Mouse (Mus musculus): ENCODE measurements at regions not wholly inside any gene's neighbourhood (a gene's known extent, or its start where the extent isn't known, plus 50 kb on each side); places are given as distances from the start of the nearest gene placed in this dataset.

DNA sequence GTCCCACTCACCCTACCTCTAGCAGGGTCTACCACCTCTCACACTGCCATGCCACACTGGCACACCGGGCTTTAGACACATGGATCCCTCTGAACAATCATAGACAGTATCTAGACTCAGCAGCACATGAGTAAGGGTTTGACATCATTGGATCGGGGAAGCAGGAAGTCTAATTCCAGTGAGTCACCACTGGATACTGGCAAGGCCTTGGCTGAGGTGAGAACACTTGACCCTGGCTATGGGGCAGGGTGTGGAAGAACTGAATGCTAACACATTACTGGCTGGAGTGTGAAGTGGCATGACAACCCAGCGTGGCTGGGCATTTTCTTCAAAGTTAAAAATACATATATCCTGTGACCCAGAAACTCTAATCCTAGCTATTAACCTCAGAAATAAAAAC lies 114.4 kb downstream of the H2afy start:
- DNase-seq (ENCODE audit: low read depth, low spot score): no peak
- WGBS: 53% methylated on average over 3 of the region's 3 CpGs

DNA sequence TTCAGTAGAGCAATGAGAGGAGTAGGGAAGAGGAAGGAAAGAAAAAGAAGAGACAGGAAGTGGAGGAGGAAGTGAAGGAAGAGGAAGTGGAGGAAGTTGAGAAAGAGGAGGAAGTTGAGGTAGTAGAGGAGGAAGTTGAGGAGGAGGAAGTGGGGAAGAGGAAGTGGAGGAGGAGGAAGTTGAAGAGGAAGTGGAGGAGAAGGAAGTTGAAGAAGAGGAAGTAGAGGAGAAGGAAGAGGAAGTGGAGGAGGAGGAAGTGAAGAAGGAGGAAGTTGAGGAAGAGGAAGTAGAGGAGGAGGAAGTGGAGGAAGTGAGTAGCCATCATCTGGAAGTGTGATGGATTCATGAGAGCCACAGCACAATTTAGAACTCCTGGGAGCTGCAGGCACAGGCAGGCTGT lies 122.2 kb downstream of the H2afy start:
- no peak for DNase-seq (ENCODE audit: low read depth, low spot score)

DNA sequence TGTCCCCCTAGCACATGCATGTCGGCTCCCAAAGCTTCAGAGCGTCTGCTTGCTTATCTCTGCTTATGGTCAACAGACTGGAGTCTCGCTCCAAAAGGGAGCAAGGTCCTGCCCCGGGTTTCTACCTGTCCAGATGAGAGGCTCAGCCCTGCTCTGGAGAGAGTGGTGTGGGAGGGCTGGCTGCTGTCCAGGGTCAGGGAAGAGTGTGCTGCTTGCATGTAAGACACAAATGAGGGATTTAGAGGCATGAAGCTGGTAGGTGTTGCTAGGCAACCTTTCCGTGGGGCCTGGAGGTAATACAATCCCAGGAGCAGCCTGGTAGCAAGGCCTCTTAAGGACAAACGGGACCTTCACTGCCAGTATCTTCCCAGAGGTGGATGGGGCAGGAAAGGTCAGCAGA lies 125.7 kb downstream of the H2afy start:
- no peak for DNase-seq (ENCODE audit: low read depth, low spot score)
- 47% methylated on average over 6 of the region's 6 CpGs for WGBS

DNA sequence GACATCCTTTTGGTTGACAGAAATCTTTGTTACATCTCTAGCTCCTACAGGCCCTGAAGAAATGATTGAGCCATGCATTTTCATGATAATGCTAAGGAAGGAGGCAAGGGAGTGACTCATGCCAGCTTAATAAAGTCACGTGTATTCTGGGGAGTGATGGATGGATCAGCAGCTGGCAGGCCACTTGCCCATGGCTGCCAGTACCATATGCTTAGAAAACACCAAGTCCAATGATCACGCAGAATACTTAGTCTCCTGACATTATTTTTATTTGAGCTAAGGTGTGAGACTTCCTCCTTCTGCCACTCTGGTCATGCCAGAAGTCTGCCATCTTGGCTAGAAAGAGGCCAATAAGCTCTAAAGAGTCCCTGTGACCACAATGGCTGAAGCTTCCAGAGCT lies 129.3 kb downstream of the H2afy start:
- no peak for DNase-seq (ENCODE audit: low read depth, low spot score)
- WGBS: 68% methylated on average over 2 of the region's 2 CpGs

DNA sequence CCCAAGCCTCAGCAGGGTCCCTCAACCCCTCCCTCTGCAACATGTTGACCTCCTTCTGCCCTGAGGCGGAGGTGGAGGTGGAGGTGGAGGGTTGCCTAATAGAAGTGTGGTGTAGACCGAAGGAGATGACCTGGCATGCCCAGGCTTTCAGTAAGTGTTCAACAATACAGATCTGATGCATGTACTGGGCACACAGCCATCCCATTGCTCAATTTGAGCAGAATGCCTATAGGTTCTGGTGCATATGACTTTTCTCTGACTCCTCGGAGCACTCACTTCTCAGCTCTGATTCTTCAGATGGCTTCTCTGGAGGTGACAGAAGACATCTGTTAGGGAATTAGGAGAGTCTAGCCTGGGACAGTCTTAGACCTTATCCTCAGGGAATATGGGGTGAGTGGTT lies 130.4 kb downstream of the H2afy start:
- WGBS: 81% methylated on average over 3 of the region's 3 CpGs
- no peak for DNase-seq (ENCODE audit: low read depth, low spot score)

DNA sequence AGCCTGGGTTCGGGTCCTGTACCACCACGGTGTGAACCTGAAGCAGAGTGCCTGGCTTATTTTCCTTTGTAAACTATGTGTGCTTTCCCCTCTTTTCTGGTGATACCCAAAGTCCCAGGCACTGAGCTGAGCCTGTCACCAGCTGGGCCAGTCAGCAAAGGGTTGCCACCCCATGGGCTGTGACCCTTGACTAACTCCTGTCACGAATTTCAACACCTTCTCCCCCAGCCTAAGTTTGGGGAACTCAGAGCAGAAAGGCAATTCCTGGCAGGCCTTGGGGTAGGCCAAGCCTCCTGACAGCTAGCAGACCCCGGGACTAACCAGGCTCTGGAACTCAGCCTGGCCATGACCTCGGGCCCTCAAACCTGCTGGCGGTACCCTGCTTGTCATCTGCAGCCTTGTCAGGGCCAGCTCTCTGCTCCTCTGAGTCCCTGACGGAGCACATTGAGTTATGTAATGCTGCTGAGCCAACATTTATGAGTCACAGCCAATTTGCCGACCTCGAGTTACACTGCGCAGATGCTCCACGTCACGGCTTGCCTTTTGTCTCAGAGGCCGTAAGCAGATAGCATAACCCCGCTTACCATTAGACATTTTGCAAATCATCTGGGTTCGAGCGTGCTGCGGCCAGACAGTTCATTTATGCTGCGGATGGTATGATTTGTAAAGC lies 132.3 kb downstream of the H2afy start:
- 41% methylated on average over 18 of the region's 18 CpGs for WGBS
- no peak for DNase-seq (ENCODE audit: low read depth, low spot score)

DNA sequence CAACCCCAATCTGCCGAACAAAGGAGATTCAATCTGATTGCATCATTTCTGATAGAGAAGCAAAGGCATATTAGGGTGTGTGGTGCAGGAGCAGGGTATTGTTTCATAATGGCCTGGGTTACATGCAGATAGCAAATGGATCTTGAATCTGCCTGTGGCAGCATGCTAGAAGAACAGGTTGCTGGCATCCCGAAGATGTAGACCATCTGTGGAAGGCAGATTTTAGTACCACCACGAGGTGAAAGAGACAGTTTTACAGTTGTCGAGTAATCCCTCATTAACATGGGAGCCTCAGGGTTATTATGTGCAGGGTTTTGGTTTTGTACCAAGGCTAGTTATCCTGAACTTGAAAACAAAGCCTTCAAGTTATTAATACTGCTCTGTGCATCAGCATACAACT lies 140.9 kb downstream of the H2afy start:
- no peak for DNase-seq (ENCODE audit: low read depth, low spot score)
- 66% methylated on average over 4 of the region's 4 CpGs for WGBS

DNA sequence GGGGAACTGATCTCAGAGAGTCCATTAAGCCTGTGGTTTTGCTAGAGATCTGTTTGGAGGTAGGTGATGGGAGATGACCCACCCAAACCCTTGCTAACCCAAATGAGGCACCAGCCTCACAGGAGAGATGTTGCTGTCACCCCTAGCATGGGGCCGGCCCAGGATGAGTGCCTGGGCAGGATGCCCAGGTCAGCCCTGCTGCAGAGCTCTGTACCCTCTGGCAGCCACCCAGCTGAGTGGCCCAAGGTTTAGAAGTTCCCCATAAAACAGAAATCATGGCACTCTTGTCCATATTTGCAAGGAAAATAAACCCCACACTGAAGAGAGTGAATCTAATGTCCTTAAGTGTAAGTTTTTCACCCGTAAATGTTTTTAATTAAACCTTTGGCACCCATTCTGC lies 141.7 kb downstream of the H2afy start:
- DNase-seq (ENCODE audit: low read depth, low spot score): no peak
- WGBS: 49% methylated on average over 2 of the region's 2 CpGs

DNA sequence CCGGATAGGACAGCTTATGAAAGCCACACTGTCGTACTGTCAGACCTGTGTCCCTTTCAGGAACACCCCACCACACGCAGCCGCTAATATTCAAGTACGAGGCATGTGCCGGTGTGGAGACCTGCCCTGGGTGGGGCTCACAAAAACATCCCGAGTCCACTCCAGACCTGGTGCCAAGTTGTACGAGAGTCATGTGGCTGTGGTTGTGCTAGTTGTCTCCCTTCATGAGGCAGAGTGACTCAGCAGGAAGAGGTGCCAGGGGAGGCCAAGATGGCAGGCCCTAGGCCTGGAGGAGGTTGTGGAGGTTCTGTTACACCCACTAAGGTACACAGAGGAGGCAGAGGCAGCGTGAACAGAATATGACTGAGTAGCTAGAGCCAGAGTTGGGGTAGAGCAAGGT lies 143.5 kb downstream of the H2afy start:
- no peak for DNase-seq (ENCODE audit: low read depth, low spot score)
- 69% methylated on average over 9 of the region's 9 CpGs for WGBS

DNA sequence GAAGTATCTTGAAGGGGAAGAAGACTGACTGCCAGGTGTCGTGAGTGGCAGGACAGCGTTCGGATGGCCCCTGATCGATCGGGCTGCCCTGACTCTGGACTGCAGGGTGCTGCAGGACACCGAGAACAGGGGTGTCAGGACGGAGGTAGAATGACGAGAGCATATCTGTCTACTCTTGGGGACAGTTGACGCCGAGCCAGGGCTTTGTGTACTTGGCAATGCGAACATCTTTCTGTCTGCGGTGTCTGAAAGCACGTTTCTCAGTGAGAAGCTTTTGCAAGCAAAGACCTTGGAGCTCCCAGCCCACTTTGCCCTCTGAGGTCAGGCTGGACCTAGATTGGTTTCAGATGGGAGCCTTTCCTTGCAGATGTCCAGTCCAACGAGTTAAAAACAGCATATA lies 144.9 kb downstream of the H2afy start:
- 82% methylated on average over 14 of the region's 14 CpGs for WGBS
- DNase-seq (ENCODE audit: low read depth, low spot score): no peak

DNA sequence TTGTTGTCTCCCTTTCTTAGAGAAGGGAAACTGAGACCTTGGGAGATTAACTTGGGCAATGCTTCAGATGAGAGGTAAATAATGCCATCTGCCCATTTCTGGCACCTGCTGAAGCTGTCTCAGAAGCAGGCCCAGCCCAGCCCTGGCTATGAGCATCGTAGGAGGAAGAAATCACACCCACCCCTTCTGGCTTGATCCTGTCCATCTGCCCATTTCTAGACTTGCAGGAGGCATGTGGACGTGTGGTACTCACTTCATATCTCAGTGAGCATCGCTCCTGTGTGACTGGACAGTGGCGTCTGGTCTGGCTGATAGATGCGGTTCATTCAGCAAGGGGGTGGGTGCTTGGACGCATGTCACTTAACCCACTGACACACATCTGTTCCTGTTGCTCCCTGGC lies 146.0 kb downstream of the H2afy start:
- DNase-seq (ENCODE audit: low read depth, low spot score): no peak
- WGBS: 80% methylated on average over 6 of the region's 6 CpGs

DNA sequence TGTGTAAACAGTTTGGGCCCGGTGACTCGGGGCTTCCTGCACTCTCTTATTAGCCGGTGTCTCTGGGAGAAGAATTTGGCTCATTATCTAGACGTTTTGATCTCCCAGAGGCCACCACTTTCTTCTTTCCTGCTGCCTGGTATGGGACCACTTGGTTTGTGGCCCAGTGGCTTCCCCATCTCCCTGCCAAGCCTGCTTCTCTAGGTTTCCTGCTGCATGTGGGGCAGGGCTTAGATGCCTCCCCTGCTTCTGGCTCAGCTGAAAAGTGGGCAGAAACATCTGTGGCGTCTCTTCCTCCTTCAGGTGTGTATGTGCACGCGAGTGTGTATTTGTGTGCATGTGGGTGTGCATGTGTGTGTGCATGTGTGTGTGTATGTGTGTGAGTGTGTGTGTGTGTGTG lies 146.8 kb downstream of the H2afy start:
- DNase-seq (ENCODE audit: low read depth, low spot score): no peak
- 28% methylated on average over 7 of the region's 7 CpGs for WGBS

DNA sequence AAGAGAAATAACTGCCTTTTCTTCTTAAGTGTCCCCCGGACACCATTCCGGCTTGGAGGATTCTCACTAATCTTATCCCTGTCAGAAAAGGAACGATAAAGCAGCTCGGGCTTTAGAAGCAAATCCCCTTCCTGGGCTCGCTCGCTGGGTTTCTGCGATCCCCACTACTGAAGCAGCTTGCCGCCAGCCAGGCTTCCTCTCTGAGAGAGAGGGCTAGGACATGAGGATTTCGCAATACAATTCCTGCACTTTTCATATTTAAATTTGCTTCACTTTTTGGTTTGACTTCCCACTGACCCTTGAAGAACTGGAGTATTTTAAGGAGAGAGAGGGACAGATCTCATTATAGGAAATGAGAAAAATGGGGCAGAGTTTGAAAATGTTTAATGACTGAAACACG lies 149.4 kb upstream of the Pitx1 start:
- 49% methylated on average over 10 of the region's 10 CpGs for WGBS

DNA sequence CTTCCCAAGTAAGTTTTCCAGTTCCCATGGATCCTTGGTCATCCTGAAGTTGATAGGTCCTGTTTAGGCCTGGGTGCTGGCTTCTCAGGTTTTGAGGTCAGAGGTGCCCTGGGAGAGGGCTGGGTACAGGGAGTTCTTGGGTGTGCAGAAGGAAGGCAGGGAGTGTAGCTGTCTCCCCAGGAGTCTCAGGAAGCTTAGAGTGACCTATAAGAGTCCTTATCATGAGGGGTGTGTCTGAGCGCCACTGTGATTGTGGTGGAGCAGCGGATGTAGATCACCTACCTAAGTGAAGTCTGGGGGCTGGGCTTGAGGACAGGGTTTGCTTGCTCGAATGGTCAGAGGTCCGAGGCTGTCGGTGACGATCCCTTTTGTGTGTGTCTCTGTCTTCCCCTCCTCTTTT lies 148.8 kb upstream of the Pitx1 start:
- WGBS: 44% methylated on average over 6 of the region's 6 CpGs
- no peak for DNase-seq (ENCODE audit: low read depth, low spot score)

More for the DNA sequence above, 149.4 kb upstream of the Pitx1 start:
- DNase-seq (ENCODE audit: low read depth, low spot score): no peak

DNA sequence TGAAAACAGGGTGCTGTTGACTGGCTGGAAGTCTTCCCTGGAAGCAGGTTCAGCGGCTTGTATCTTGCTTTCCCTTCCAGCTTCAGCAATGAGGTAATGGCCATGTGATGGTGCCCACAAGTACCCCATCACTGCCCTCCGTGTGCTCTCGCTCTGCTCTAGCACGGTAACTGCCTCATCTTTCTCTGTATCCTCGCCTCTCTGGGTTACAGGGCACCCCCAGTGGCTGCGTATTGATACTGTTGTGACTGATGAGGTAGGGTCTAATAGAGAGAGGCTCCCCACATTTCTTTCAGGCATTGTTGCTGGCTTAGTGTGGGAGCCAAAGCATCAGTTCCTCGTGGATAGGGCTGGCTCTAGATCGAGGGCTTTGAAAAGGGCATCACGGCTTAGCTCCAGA lies 147.9 kb upstream of the Pitx1 start:
- 64% methylated on average over 9 of the region's 9 CpGs for WGBS
- no peak for DNase-seq (ENCODE audit: low read depth, low spot score)

DNA sequence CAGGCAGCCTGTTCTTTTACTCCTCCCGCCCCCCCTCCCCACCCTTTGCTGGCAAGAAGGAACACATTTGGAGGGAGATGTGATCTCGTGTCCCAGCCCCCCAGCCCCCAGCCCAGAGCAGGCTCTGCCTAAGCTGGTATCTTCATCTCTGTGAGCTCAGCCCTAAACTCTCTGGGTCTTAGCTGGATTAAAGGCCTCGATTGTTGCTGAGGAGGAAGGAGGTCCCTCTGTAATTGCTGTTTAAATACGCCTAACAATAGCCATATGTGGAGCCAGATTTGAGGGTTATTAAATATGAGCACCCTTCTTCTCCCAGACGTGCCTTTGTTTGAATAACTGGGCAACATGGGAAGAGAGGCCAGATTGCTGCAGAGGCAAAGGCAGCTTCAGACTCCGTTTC lies 145.0 kb upstream of the Pitx1 start:
- 34% methylated on average over 6 of the region's 6 CpGs for WGBS
- no peak for DNase-seq (ENCODE audit: low read depth, low spot score)

DNA sequence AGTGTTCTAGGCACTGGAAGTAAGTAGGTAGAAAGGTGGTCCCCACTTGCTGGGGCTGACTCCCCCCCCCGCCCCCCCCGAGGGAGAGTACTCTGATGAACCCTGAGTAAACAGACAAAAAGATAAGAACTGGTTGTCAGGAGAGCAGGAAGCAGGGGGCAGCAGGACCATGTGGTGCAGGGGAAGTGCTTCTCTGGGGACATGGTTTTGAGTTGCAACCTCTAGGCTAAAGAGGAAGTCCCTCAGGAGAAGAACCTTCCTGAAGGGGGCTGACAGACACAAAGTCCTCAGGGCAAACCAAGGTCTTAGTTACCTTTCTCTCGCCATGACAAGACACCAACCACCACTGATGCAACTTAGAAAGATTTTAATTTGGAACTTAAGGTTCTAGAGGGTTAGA lies 141.9 kb upstream of the Pitx1 start:
- WGBS: 34% methylated on average over 3 of the region's 3 CpGs
- no peak for DNase-seq (ENCODE audit: low read depth, low spot score)

DNA sequence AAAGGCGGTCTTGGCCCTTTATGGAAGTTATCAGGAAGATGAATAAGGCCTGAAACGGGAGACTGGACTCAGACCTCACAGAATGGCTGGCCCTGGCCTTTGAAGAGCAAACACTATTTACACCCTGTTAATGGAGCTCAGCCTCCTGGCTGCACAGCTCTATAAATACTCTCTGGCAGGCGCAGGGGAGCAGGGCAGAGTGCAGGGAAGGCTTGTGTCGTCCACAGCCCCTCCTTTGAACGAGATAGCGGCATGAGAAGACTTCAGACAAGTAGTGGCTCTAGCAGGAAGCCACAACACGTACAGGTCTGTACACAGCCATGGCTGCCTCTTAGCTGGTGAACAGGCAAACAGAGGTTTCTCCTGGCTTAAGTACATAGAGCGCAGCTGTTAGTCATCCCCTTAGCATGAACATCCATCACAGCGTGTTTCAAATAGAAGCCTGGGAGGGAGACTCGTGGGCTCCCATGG lies 141.0 kb upstream of the Pitx1 start:
- WGBS: 15% methylated on average over 10 of the region's 10 CpGs
- DNase-seq (ENCODE audit: low read depth, low spot score): no peak

DNA sequence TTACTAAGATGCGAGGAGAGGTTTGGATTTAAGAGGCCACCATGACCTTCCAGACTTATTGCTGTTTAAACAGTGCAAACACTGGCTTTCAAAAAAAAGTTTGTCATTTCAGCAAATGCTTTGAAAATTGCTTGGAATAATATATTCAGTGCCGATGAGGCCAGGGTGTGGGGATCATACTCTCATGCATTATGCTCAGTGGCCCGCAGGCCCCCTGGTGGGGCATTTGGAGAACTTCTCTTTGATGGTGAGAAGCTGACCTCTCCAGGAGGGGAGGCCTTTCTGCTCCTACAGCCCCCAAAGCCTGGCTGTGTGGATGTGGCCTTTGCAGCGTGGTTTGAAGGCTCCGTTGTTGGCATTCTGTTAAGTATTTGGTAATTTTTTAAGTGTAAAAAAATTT lies 138.1 kb upstream of the Pitx1 start:
- 54% methylated on average over 5 of the region's 5 CpGs for WGBS
- DNase-seq (ENCODE audit: low read depth, low spot score): no peak

DNA sequence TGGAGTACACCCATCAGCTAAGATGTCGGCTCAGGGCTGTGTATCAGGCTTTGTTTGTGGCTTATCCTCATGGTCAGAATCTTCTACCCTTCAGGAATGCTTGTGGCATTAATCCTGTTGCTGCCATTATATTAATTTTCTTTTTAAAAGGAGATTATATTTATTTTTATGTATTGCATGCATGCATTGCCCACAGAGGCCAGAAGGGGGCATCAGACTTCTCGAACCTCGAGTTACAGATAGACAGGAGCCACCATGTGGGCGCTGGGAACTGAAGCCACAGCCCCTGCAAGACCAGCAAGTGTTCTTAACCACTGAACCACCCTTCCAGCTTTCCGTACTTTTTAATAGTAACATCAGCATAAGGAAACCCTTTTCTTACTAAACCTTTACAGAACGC lies 134.7 kb upstream of the Pitx1 start:
- WGBS: 86% methylated on average over 6 of the region's 6 CpGs
- DNase-seq (ENCODE audit: low read depth, low spot score): no peak

DNA sequence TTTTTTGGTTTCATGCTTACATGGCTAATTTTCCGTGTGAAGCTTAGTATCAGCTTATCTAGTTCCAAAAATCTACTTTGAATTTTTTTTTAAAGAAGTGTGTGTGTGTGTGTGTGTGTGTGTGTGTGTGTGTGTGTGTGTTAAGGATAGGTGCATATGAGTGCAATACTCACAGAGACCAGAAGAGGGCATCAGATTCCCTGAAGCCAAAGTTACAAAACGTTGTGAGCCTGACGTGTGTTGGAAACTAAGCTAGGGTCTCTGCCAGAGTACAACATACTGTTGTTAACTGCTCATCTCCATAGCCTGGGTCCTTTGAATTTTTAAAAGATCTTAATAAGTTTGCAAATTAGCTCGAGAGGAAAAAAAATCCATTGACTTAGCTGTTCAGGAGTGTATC lies 133.5 kb upstream of the Pitx1 start:
- no peak for DNase-seq (ENCODE audit: low read depth, low spot score)
- 91% methylated on average over 4 of the region's 4 CpGs for WGBS

DNA sequence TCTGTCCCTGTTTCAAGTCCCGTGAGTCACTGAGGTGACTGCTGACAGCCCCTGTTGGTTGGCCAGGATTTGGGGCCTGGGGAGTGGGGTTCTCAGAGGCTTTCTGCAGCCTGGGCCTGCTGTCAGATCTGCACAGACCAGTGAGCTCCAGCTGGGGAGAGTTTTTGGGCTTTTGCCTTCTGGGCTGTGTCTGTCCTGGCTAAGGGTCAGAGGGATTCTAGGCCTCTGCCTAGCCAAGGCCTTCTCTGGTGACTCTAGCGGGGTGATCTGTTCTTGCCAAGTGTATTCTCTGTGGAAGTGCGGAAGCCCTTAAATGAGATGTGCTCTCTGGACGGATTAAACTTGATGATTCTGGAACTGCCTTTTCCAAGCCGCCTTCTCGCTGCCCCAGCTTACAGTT lies 131.2 kb upstream of the Pitx1 start:
- 76% methylated on average over 6 of the region's 6 CpGs for WGBS
- no peak for DNase-seq (ENCODE audit: low read depth, low spot score)
